Mouse (Mus musculus) limb, embryonic 12.5 days (tissue): ENCODE data around the gene Plxnc1. TPM values are rescaled to one million over a fixed set of nuclear protein-coding genes. Genes with fewer than 3 reads are reported as not detected.

ENCODE experiments used
- ATAC-seq: fragments of 200-750 bp; cut with Nextera tagmentation; 2 replicates; pipeline ENCODE4 v1.8.0; 2017; ENCODE audit warnings: low read depth, moderate TSS enrichment; ENCODE audit not compliant: insufficient number of reproducible peaks, insufficient read depth, low FRiP score, low TSS enrichment
- H3K27ac ChIP-seq: fragments of 300-500 bp; sonication (generic); 2 replicates; pipeline ENCODE4 v1.5.1; 2016; ENCODE audit warnings: mild to moderate bottlenecking, moderate library complexity
- H3K27me3 ChIP-seq: fragments of 300-500 bp; sonication (generic); 2 replicates; pipeline ENCODE4 v1.6.1; 2016; ENCODE audit warnings: mild to moderate bottlenecking, moderate library complexity
- H3K36me3 ChIP-seq: fragments of 300-500 bp; sonication (generic); 2 replicates; pipeline ENCODE4 v1.6.1; 2016; ENCODE audit warnings: mild to moderate bottlenecking, moderate library complexity
- H3K4me1 ChIP-seq: fragments of 300-500 bp; sonication (generic); replicated peaks from 2 replicates; pipeline ENCODE4 v1.6.1; 2016
- H3K4me2 ChIP-seq: fragments of 300-500 bp; sonication (generic); 2 replicates; pipeline ENCODE4 v1.6.1; 2016; ENCODE audit warnings: mild to moderate bottlenecking, moderate library complexity
- H3K4me3 ChIP-seq: fragments of 300-500 bp; sonication (generic); replicated peaks from 2 replicates; pipeline ENCODE4 v1.5.1; 2016; ENCODE audit warnings: mild to moderate bottlenecking
- H3K9ac ChIP-seq: fragments of 300-500 bp; sonication (generic); replicated peaks from 2 replicates; pipeline ENCODE4 v1.6.1; 2016; ENCODE audit warnings: mild to moderate bottlenecking, moderate library complexity
- H3K9me3 ChIP-seq: fragments of 300-500 bp; sonication (generic); 2 replicates; pipeline ENCODE4 v1.6.1; 2016; ENCODE audit warnings: mild to moderate bottlenecking, moderate library complexity
- WGBS: fragments of 180-500 bp; shearing (Covaris S2); methylation state at CpG from one replicate; pipeline ENCODE4 v1.1.7; 2016; 5-methylcytosine and 5-hydroxymethylcytosine counted together
- polyA plus RNA-seq: library from polyadenylated mRNA; unstranded; fragments of >200 nt; fragmentation: Nextera tagmentation; extraction: Ambion mirVana; gene quantifications from 2 replicates; pipeline ENCODE4 v1.2.1, GENCODE M21; 2016

Gene Plxnc1
- polyA plus RNA-seq, 1 experiment from 2014 or later: 1.3 TPM

- Histone ChIP-seq H3K4me1 (no peaks in the 10 kb centered on the region), H3K27ac (no peak overlapping the region), H3K4me2 (no peak overlapping the region), H3K4me3 (no peak overlapping the region), H3K9ac (no peak overlapping the region), H3K27me3 (peaks cover 6% of the 10 kb centered on the region), H3K36me3 (no peaks in the 10 kb centered on the region), H3K9me3 (no peaks in the 10 kb centered on the region)
- 75% methylated on average over 4 of the region's 4 CpGs for WGBS
- ATAC-seq: no peak
Observed at GRCm38 (mm10) chr10:94935270-94935669, 9.4 kb downstream of the Plxnc1 start.

- Histone ChIP-seq H3K27me3 (peaks cover 3% of the 10 kb centered on the region; the same call in 1 of the 2 replicates), H3K4me2 (no peak overlapping the region), H3K4me3 (no peak overlapping the region), H3K9ac (no peak overlapping the region), H3K36me3 (no peaks in the 10 kb centered on the region), H3K9me3 (no peaks in the 10 kb centered on the region), H3K4me1 (no peaks in the 10 kb centered on the region), H3K27ac (no peak overlapping the region)
- ATAC-seq: no peak
- WGBS: 84% methylated on average over 9 of the region's 9 CpGs
Observed at GRCm38 (mm10) chr10:94934151-94934614, 10.5 kb downstream of the Plxnc1 start.

- Histone ChIP-seq H3K9ac (no peak overlapping the region), H3K4me2 (no peak overlapping the region), H3K36me3 (no peaks in the 10 kb centered on the region), H3K9me3 (no peaks in the 10 kb centered on the region), H3K4me1 (no peaks in the 10 kb centered on the region), H3K27ac (no peak overlapping the region), H3K4me3 (no peak overlapping the region), H3K27me3 (peaks cover 3% of the 10 kb centered on the region; the same call in 1 of the 2 replicates)
- ATAC-seq: no peak
- 67% methylated on average over 9 of the region's 9 CpGs for WGBS
Observed at GRCm38 (mm10) chr10:94931961-94932832, 12.4 kb downstream of the Plxnc1 start.

- no peak for ATAC-seq
Observed at GRCm38 (mm10) chr10:94928164-94928563, 16.5 kb downstream of the Plxnc1 start.

GRCm38 (mm10) chr10:94926297-94926696 lies 18.3 kb downstream of the Plxnc1 start:
- H3K9ac ChIP-seq: no peak overlapping the region
- no peak for ATAC-seq
- no peaks in the 10 kb centered on the region; the same call in none of the 2 replicates for H3K4me1 ChIP-seq
- H3K27ac ChIP-seq: no peak overlapping the region
- no peaks in the 10 kb centered on the region for H3K36me3 ChIP-seq
- no peaks in the 10 kb centered on the region for H3K27me3 ChIP-seq
- H3K9me3 ChIP-seq: no peaks in the 10 kb centered on the region
- H3K4me2 ChIP-seq: no peak overlapping the region
- 69% methylated on average over 3 of the region's 3 CpGs for WGBS
- H3K4me3 ChIP-seq: no peak overlapping the region

More at GRCm38 (mm10) chr10:94928164-94928563, 16.5 kb downstream of the Plxnc1 start:
- H3K27me3 ChIP-seq: peaks cover 3% of the 10 kb centered on the region; the same call in 1 of the 2 replicates
- no peaks in the 10 kb centered on the region for H3K9me3 ChIP-seq
- 86% methylated on average over 4 of the region's 4 CpGs for WGBS
- no peaks in the 10 kb centered on the region for H3K36me3 ChIP-seq
- H3K27ac ChIP-seq: no peak overlapping the region
- no peak overlapping the region for H3K9ac ChIP-seq
- H3K4me1 ChIP-seq: no peaks in the 10 kb centered on the region; the same call in none of the 2 replicates
- no peak overlapping the region for H3K4me3 ChIP-seq
- H3K4me2 ChIP-seq: no peak overlapping the region

- no peak overlapping the region for H3K4me3 ChIP-seq
- H3K36me3 ChIP-seq: no peaks in the 10 kb centered on the region
- H3K27ac ChIP-seq: no peak overlapping the region
- no peaks in the 10 kb centered on the region for H3K9me3 ChIP-seq
- H3K4me2 ChIP-seq: no peak overlapping the region
- H3K4me1 ChIP-seq: no peaks in the 10 kb centered on the region; the same call in none of the 2 replicates
- ATAC-seq: no peak
- 92% methylated on average over 4 of the region's 4 CpGs for WGBS
- no peaks in the 10 kb centered on the region for H3K27me3 ChIP-seq
- no peak overlapping the region for H3K9ac ChIP-seq
Observed at GRCm38 (mm10) chr10:94924878-94925277, 19.8 kb downstream of the Plxnc1 start.

- no peak overlapping the region for H3K27ac ChIP-seq
- no peaks in the 10 kb centered on the region; the same call in none of the 2 replicates for H3K4me1 ChIP-seq
- H3K4me2 ChIP-seq: no peak overlapping the region
- no peak overlapping the region for H3K9ac ChIP-seq
- no peaks in the 10 kb centered on the region for H3K36me3 ChIP-seq
- no peaks in the 10 kb centered on the region for H3K27me3 ChIP-seq
- no peak for ATAC-seq
- H3K9me3 ChIP-seq: no peaks in the 10 kb centered on the region
- H3K4me3 ChIP-seq: no peak overlapping the region
- WGBS: 87% methylated on average over 4 of the region's 4 CpGs
Observed at GRCm38 (mm10) chr10:94924450-94924849, 20.2 kb downstream of the Plxnc1 start.

- no peaks in the 10 kb centered on the region for H3K36me3 ChIP-seq
- H3K9me3 ChIP-seq: no peaks in the 10 kb centered on the region
- no peak for ATAC-seq
- no peak overlapping the region for H3K4me3 ChIP-seq
- 79% methylated on average over 7 of the region's 7 CpGs for WGBS
- no peaks in the 10 kb centered on the region for H3K27me3 ChIP-seq
- no peak overlapping the region for H3K9ac ChIP-seq
- H3K4me2 ChIP-seq: no peak overlapping the region
- no peaks in the 10 kb centered on the region; the same call in none of the 2 replicates for H3K4me1 ChIP-seq
- H3K27ac ChIP-seq: no peak overlapping the region
Observed at GRCm38 (mm10) chr10:94923337-94923762, 21.3 kb downstream of the Plxnc1 start.

- H3K4me1 ChIP-seq: no peaks in the 10 kb centered on the region; the same call in none of the 2 replicates
- 92% methylated on average over 12 of the region's 12 CpGs for WGBS
Observed at GRCm38 (mm10) chr10:94922848-94923247, 21.8 kb downstream of the Plxnc1 start.

GRCm38 (mm10) chr10:94921751-94922150 lies 22.9 kb downstream of the Plxnc1 start:
- Histone ChIP-seq H3K4me2 (no peak overlapping the region), H3K36me3 (no peaks in the 10 kb centered on the region), H3K27ac (no peak overlapping the region), H3K4me1 (peaks cover 5% of the 10 kb centered on the region), H3K9ac (no peak overlapping the region), H3K4me3 (no peak overlapping the region), H3K27me3 (no peaks in the 10 kb centered on the region), H3K9me3 (no peaks in the 10 kb centered on the region)
- no peak for ATAC-seq
- WGBS: 73% methylated on average over 6 of the region's 6 CpGs

More at GRCm38 (mm10) chr10:94922848-94923247, 21.8 kb downstream of the Plxnc1 start:
- Histone ChIP-seq H3K4me3 (no peak overlapping the region), H3K27ac (no peak overlapping the region), H3K9ac (no peak overlapping the region), H3K9me3 (no peaks in the 10 kb centered on the region), H3K36me3 (no peaks in the 10 kb centered on the region), H3K4me2 (no peak overlapping the region), H3K27me3 (no peaks in the 10 kb centered on the region)
- no peak for ATAC-seq

- no peaks in the 10 kb centered on the region for H3K27me3 ChIP-seq
- no peak overlapping the region for H3K9ac ChIP-seq
- no peak for ATAC-seq
- H3K4me1 ChIP-seq: peaks cover 5% of the 10 kb centered on the region; the same call in 1 of the 2 replicates
- H3K4me2 ChIP-seq: no peak overlapping the region
- no peaks in the 10 kb centered on the region for H3K36me3 ChIP-seq
- H3K9me3 ChIP-seq: no peaks in the 10 kb centered on the region
- 63% methylated on average over 8 of the region's 8 CpGs for WGBS
- H3K4me3 ChIP-seq: no peak overlapping the region
- H3K27ac ChIP-seq: no peak overlapping the region
Observed at GRCm38 (mm10) chr10:94920526-94920925, 24.1 kb downstream of the Plxnc1 start.
